18 mouse cellular contexts compared by ENCODE assay signal in the genomic region with DNA sequence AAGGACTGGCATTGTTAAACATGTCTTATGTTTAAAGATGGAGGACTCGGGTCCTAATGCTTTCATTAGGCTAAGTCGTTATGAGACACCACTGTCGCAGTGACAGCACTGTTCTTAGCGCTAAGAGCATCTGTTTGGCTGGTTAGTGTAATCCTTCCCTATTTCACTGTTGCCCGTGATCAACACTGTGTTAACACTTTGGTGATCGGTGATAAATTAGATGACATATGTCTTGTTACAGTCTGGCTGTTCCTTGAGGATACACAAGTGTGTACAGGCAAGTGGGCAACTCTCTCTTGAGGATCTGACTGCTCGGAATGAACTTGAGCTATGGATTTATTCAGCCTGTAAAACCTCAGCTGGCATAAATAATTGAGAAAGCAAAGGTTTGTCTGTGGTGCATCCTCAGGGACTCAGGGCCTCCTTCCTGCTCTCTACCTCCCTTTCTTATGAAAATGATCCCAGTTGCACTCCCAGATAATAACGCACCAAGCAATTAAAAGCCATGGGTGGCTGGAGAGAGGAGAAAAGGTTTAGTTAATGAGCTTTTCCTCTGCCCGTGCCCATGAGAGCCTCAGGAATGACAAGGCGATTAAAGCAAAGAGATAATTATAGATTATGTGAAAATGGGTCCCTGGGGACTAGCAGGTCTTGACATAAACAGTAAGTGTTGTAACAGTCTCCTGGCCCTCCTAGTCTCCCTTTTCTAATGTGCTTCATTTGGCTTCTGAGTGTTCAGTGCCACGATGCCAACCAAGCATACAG. TPM values are rescaled to one million over a fixed set of nuclear protein-coding genes. Genes with fewer than 3 reads are reported as not detected.
DNase-seq lines count a peak whose midpoint lies in the region; ATAC-seq and TF ChIP-seq lines count a peak whose summit lies in the region.
"Had no signal": no experiment of that assay in that cellular context is flagged by ENCODE, and none has a peak within 500 bp of the region (broad histone marks: within the 10 kb centered on the region; RNA-seq: fewer than 3 reads in every experiment).

No protein-coding gene starts in this region.

- no peak overlapping the region for H3K9ac ChIP-seq in forebrain, embryonic 11.5 days (ENCODE audit: low read length)
- H3K9ac ChIP-seq in forebrain, postnatal 0 days: no peak overlapping the region
- H3K9ac ChIP-seq in midbrain, embryonic 12.5 days (replicated peaks): no peak overlapping the region
- H3K9ac ChIP-seq: limb, embryonic 13.5 days; liver, postnatal 0 days had no signal

- DNase-seq in forebrain, embryonic 11.5 days (ENCODE audit: low spot score): peak; percentile 54
- DNase-seq in forebrain, embryonic 10.5 days (ENCODE audit: extremely low spot score, low spot score): no peak
- peak; percentile 13 for DNase-seq in forebrain, postnatal 0 days
- DNase-seq in retina, embryonic 14.5 days (ENCODE audit: low spot score): peak; percentile 79
- DNase-seq in kidney, postnatal 10 days: no peak
- no peak for DNase-seq in layer of hippocampus, postnatal 25 days (ENCODE audit: extremely low spot score in 1 of 2, low spot score in 1 of 2)
- no peak for DNase-seq in cerebellum, adult 11 months
- DNase-seq: adrenal gland, postnatal 14 days; cerebellum, postnatal 36 days; heart, adult 2 months; heart, postnatal 14 days; kidney, postnatal 36 days; liver, postnatal 0 days; lung, postnatal 4 days had no signal

- no peak overlapping the region for H3K4me2 ChIP-seq in forebrain, embryonic 11.5 days (ENCODE audit: low read depth, low read length, severe bottlenecking)
- no peak overlapping the region for H3K4me2 ChIP-seq in forebrain, postnatal 0 days (ENCODE audit: low read depth)
- no peak overlapping the region for H3K4me2 ChIP-seq in midbrain, embryonic 12.5 days (replicated peaks)
- H3K4me2 ChIP-seq: limb, embryonic 13.5 days had no signal

- no peaks in the 10 kb centered on the region for H3K36me3 ChIP-seq in forebrain, embryonic 11.5 days (ENCODE audit: control insufficient read depth, insufficient read depth, low read length)
- H3K36me3 ChIP-seq in forebrain, embryonic 10.5 days (replicated peaks): no peaks in the 10 kb centered on the region
- no peaks in the 10 kb centered on the region for H3K36me3 ChIP-seq in forebrain, postnatal 0 days (ENCODE audit: insufficient read depth)
- no peaks in the 10 kb centered on the region for H3K36me3 ChIP-seq in midbrain, embryonic 12.5 days
- H3K36me3 ChIP-seq: limb, embryonic 13.5 days had no signal

- 17% methylated on average over 11 of the region's 11 CpGs for WGBS in forebrain, embryonic 11.5 days
- 32% methylated on average over 11 of the region's 11 CpGs for WGBS in forebrain, embryonic 10.5 days
- WGBS in forebrain, postnatal 0 days: 9% methylated on average over 11 of the region's 11 CpGs
- 30% methylated on average over 11 of the region's 11 CpGs for WGBS in midbrain, embryonic 12.5 days

- ATAC-seq in forebrain, embryonic 11.5 days (replicated peaks; ENCODE audit: low FRiP score): peak; percentile 80
- ATAC-seq in forebrain, postnatal 0 days: peak; percentile 71
- peak; percentile 89 for ATAC-seq in midbrain, embryonic 12.5 days (ENCODE audit: low FRiP score, low read depth)
- ATAC-seq: intestine, postnatal 0 days; liver, postnatal 0 days had no signal

- H3K9me3 ChIP-seq in forebrain, embryonic 11.5 days (ENCODE audit: control insufficient read depth, low read length): no peaks in the 10 kb centered on the region
- no peaks in the 10 kb centered on the region for H3K9me3 ChIP-seq in forebrain, embryonic 10.5 days
- H3K9me3 ChIP-seq in forebrain, postnatal 0 days (ENCODE audit: low read length): no peaks in the 10 kb centered on the region
- H3K9me3 ChIP-seq in midbrain, embryonic 12.5 days: no peaks in the 10 kb centered on the region
- H3K9me3 ChIP-seq: limb, embryonic 13.5 days had no signal

- no peak overlapping the region for H3K27ac ChIP-seq in forebrain, embryonic 11.5 days (ENCODE audit: low read depth, low read length)
- no peak overlapping the region for H3K27ac ChIP-seq in forebrain, embryonic 10.5 days
- no peak overlapping the region for H3K27ac ChIP-seq in forebrain, postnatal 0 days (ENCODE audit: low read depth, low read length)
- peak overlapping the region; percentile 8; the same call in 1 of the 2 replicates for H3K27ac ChIP-seq in midbrain, embryonic 12.5 days (replicated peaks)
- H3K27ac ChIP-seq: heart, adult 2 months; limb, embryonic 13.5 days had no signal

- H3K27me3 ChIP-seq in forebrain, embryonic 11.5 days (ENCODE audit: control insufficient read depth, insufficient read depth, low read length): no peaks in the 10 kb centered on the region
- no peaks in the 10 kb centered on the region for H3K27me3 ChIP-seq in forebrain, embryonic 10.5 days (ENCODE audit: poor library complexity, severe bottlenecking)
- H3K27me3 ChIP-seq in forebrain, postnatal 0 days (ENCODE audit: insufficient read depth, low read length): no peaks in the 10 kb centered on the region
- no peaks in the 10 kb centered on the region for H3K27me3 ChIP-seq in midbrain, embryonic 12.5 days
- H3K27me3 ChIP-seq: limb, embryonic 13.5 days had no signal

- no peak for TF ChIP-seq CTCF in forebrain, postnatal 0 days (IDR thresholded peaks at IDR 0.05; ENCODE audit: low read depth)

- peaks cover 11% of the 10 kb centered on the region for H3K4me1 ChIP-seq in forebrain, embryonic 11.5 days (replicated peaks; ENCODE audit: control insufficient read depth, insufficient read depth, low read length)
- peaks cover 24% of the 10 kb centered on the region for H3K4me1 ChIP-seq in forebrain, embryonic 10.5 days
- no peaks in the 10 kb centered on the region for H3K4me1 ChIP-seq in forebrain, postnatal 0 days (ENCODE audit: insufficient read depth)
- H3K4me1 ChIP-seq in midbrain, embryonic 12.5 days: peaks cover 14% of the 10 kb centered on the region

- no peak overlapping the region for H3K4me3 ChIP-seq in forebrain, embryonic 11.5 days (ENCODE audit: low read depth, low read length)
- H3K4me3 ChIP-seq in forebrain, embryonic 10.5 days: no peak overlapping the region
- no peak overlapping the region for H3K4me3 ChIP-seq in forebrain, postnatal 0 days (ENCODE audit: low read depth, low read length)
- H3K4me3 ChIP-seq in midbrain, embryonic 12.5 days: no peak overlapping the region
- H3K4me3 ChIP-seq: erythroblast, embryonic 14.5 days; heart, adult 2 months; limb, embryonic 13.5 days had no signal

RNA-seq across cellular contexts. Expression of a gene that starts 47.7 kb away (rescaled TPM):
- polyA plus RNA-seq in forebrain, embryonic 11.5 days (2014; fragmentation: Nextera tagmentation; extraction: Ambion mirVana): 80.5 and 87.8 TPM in 2 replicates
- polyA plus RNA-seq in forebrain, embryonic 10.5 days (2016; fragmentation: Nextera tagmentation; extraction: Ambion mirVana): 72.5 and 73.2 TPM in 2 replicates
- total RNA-seq in forebrain, postnatal 0 days (2014; rRNA removed): 98.9 and 114 TPM in 2 replicates
- 143 and 152 TPM in 2 replicates for polyA plus RNA-seq in forebrain, postnatal 0 days (2015; fragmentation: Nextera tagmentation; extraction: Ambion mirVana)
- 82.1 and 83.5 TPM in 2 replicates for polyA plus RNA-seq in midbrain, embryonic 12.5 days (2016; fragmentation: Nextera tagmentation; extraction: Ambion mirVana)
- total RNA-seq in layer of hippocampus, postnatal 25 days (2021): 10 to 100 TPM; 92.0 to 97.1 TPM

Comparison
In these comparisons a context has a peak if more than half of its experiments do, and no peak if none do; other contexts are left out.
1. DNase-seq: peak in forebrain, embryonic 11.5 days (single experiment), forebrain, postnatal 0 days (single experiment) and retina, embryonic 14.5 days (single experiment); none in forebrain, embryonic 10.5 days (single experiment), kidney, postnatal 10 days (single experiment), layer of hippocampus, postnatal 25 days (0 of 2) and cerebellum, adult 11 months (single experiment).
2. Peak in every context shown above with its lines, with median percentiles within 50 percentile points of each other: ATAC-seq.